Mouse (Mus musculus) activated CD4-positive, CD25-positive, alpha-beta regulatory T cell (primary cell): ENCODE measurements around the gene Vps26c. TPM values are rescaled to one million over a fixed set of nuclear protein-coding genes. Genes with fewer than 3 reads are reported as not detected.

Source experiments
- polyA plus RNA-seq, 2 experiments: library from polyadenylated mRNA; unstranded; fragments of 100-300 nt; shearing (Covaris generic); gene quantifications; one replicate each; pipeline ENCODE4 v1.2.1; 2017

Gene Vps26c
- polyA plus RNA-seq, result 10 to 100 TPM; 70.8 to 71.4 TPM

DNA sequence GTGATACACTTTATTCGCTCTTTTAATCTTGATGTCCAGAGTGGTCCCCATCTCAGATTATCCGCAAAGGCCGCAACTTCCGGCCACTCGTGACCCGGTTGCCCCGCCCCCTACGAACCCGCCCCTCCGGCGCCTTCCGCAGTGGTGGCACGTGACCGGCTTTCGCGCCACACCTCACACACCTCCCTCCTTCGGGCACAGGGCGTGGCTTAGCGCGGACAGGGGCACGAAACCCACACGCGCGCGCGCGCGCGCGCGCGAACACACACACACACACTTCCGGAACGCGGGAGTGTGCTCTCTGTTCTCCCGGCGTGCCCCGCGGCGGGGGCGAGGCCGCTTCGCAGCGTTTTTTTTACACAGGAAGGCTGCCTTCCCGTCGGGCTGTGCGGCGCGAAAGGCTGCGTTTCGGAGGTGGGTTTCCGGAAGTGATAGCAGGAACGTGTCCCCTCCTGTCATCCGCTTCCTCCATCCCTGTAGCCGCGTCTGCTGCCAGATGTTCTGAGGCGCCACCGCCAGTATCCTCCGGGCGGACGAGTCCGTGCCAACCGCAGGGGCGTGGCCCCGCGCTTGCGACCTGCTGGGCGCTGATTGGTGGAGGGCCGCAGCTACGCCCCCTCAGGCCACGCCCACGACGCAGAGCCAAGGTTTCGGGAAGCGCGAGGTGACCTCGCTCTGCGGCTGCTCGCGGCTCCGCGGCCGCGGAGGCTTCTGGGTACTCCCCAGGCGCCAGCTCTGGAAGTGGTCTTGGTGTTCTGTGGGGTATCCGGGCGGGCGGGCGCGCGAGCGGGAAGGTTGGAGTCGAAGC is at the start of gene Vps26c:
TSS of gene Vps26c (minus strand) at position 487 of the 808 bp plus-strand sequence.

DNA sequence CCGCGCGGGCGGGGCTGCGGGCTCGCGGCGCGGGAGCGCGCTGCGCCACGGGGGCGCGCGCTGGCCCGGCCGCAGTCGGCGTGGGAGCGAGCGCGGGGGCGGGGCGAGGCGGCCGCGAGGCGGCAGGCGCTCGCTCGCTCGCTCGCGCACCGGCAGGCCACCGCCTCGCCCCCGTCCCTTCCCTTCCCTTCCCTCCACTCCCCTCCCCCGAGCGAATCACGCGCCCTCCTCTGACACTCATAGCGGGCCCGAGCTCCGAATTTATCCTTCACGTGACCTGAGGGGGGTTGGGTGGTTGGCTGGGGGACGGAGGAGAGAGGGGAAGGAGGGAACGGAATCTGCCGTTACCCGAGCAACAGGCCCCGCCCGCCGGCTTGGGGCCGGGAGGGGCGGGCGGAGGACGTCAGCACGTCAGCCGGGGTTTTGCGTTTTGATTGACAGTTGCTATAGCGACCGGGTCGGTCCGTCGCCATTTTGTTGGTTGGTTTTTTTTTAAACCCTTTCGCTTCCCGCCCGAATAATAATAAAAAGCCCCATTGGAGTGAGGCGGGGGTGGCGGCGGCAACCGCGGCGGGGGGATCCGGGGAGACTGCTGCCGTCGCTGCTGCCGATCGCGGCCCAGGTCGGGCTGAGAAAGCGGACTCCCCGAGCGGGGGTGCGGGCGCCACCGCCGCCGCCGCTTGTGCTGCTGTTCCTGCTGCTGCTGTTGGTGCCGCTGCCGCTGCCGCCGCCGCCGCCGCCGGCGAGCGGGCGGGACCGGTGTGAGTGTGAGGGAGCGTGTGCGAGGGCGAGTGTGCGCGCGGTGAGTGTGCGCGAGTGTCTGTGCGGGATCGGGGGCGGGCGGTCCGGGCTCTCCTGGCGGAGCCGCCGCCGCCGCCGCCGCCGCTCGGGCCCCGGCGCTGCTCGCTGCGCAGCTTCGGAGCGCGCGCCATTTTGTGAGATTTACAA is 42.9 kb upstream of the Vps26c start, which contains the start of gene Dyrk1a:
TSS of gene Dyrk1a (plus strand) at position 782 of the 948 bp plus-strand sequence.

Other genes starting within 250 kb of the Vps26c start
- gene Hlcs, start 213.3 kb downstream of the Vps26c start, polyA plus RNA-seq, result 10 to 100 TPM in 1 of 2 experiments, 1 to 10 TPM in 1; 7.6 to 13.5 TPM
- gene Ripply3, start 198.4 kb downstream of the Vps26c start, polyA plus RNA-seq, result 1 to 10 TPM in 1 of 2 experiments, under 1 TPM in 1; 0.15 to 1.3 TPM
- gene Ttc3, start 156.2 kb downstream of the Vps26c start, polyA plus RNA-seq, result 10 to 100 TPM; 37.5 to 83.9 TPM
- 100 to 1,000 TPM in 1 of 2 experiments, 10 to 100 TPM in 1; 63.5 to 102 TPM for gene Pigp, start 155.0 kb downstream of the Vps26c start, polyA plus RNA-seq
- 10 to 100 TPM; 33.5 to 39.0 TPM for gene Dyrk1a, start 43.2 kb upstream of the Vps26c start, polyA plus RNA-seq